Mouse (Mus musculus): Measurements from ENCODE around the gene Gtf2h3. TPM values are rescaled to one million over a fixed set of nuclear protein-coding genes. Genes with fewer than 3 reads are reported as not detected.
A peak's percentile ranks its signal among the peaks of the same experiment; 100 is the strongest.
"Not testable (repeated sequence)": the region's sequence is repeated elsewhere in the genome, so short reads cannot be mapped to it uniquely, and the experiment has no call there.

Gene Gtf2h3
- polyA plus RNA-seq, 1 experiment from 2014 or later: 36.3 TPM

- peaks cover 11% of the 10 kb centered on the region for H3K4me1 ChIP-seq (ENCODE audit: control insufficient read depth, insufficient read depth, low read depth, low read length)
- WGBS: 80% methylated on average over 15 of the region's 16 CpGs
- no peak for ATAC-seq
These were observed 39.8 kb upstream of the Gtf2h3 start for GRCm38 (mm10) chr5:124538813-124539792.

GRCm38 (mm10) chr5:124539905-124540304 lies 39.0 kb upstream of the Gtf2h3 start:
- H3K9me3 ChIP-seq (ENCODE audit: control insufficient read depth, low read length): no peaks in the 10 kb centered on the region
- peak overlapping the region; percentile 73; the same call in 1 of the 2 replicates for H3K27ac ChIP-seq (ENCODE audit: low read depth, low read length)
- WGBS: 74% methylated on average over 4 of the region's 4 CpGs
- peak overlapping the region; percentile 51 for H3K4me2 ChIP-seq (ENCODE audit: low read length)
- no peak for ATAC-seq
- H3K27me3 ChIP-seq (replicated peaks; ENCODE audit: control insufficient read depth, insufficient read depth, low read length): no peaks in the 10 kb centered on the region
- peak overlapping the region; percentile 61 for H3K4me3 ChIP-seq (ENCODE audit: low read length)
- H3K4me1 ChIP-seq (ENCODE audit: control insufficient read depth, insufficient read depth, low read depth, low read length): peaks cover 11% of the 10 kb centered on the region
- no peak overlapping the region for H3K9ac ChIP-seq (ENCODE audit: low read depth, low read length)
- H3K36me3 ChIP-seq (ENCODE audit: control insufficient read depth, insufficient read depth, low read length): peaks cover 11% of the 10 kb centered on the region; the same call in 1 of the 2 replicates

More at GRCm38 (mm10) chr5:124538813-124539792, 39.8 kb upstream of the Gtf2h3 start:
- Histone ChIP-seq H3K27me3 (replicated peaks; ENCODE audit: control insufficient read depth, insufficient read depth, low read length) (no peaks in the 10 kb centered on the region), H3K9ac (ENCODE audit: low read depth, low read length) (no peak overlapping the region), H3K4me3 (ENCODE audit: low read length) (no peak overlapping the region), H3K4me2 (ENCODE audit: low read length) (no peak overlapping the region), H3K27ac (ENCODE audit: low read depth, low read length) (no peak overlapping the region), H3K9me3 (ENCODE audit: control insufficient read depth, low read length) (no peaks in the 10 kb centered on the region), H3K36me3 (ENCODE audit: control insufficient read depth, insufficient read depth, low read length) (peaks cover 3% of the 10 kb centered on the region; the same call in 1 of the 2 replicates)

- peaks cover 11% of the 10 kb centered on the region; the same call in 1 of the 2 replicates for H3K36me3 ChIP-seq (ENCODE audit: control insufficient read depth, insufficient read depth, low read length)
- H3K27me3 ChIP-seq (replicated peaks; ENCODE audit: control insufficient read depth, insufficient read depth, low read length): no peaks in the 10 kb centered on the region
- H3K4me2 ChIP-seq (ENCODE audit: low read length): peak within 1 kb of the TSS; percentile 84
- under 1% methylated on average over 35 of the region's 35 CpGs for WGBS
- peak within 1 kb of the TSS; percentile 79 for H3K9ac ChIP-seq (ENCODE audit: low read depth, low read length)
- H3K4me1 ChIP-seq (ENCODE audit: control insufficient read depth, insufficient read depth, low read depth, low read length): peaks cover 11% of the 10 kb centered on the region
- H3K9me3 ChIP-seq (ENCODE audit: control insufficient read depth, low read length): no peaks in the 10 kb centered on the region
- peak; percentile 97 for ATAC-seq
- H3K4me3 ChIP-seq (ENCODE audit: low read length): peak within 1 kb of the TSS; percentile 61
- H3K27ac ChIP-seq (ENCODE audit: low read depth, low read length): peak within 1 kb of the TSS; percentile 75
These were observed 38.6 kb upstream of the Gtf2h3 start, which contains the start of gene Tmed2 for GRCm38 (mm10) chr5:124540383-124540786. Gene Tmed2 (plus strand): TSS chr5:124540695.

- Histone ChIP-seq H3K27ac (ENCODE audit: low read depth, low read length) (peak overlapping the region; percentile 75), H3K4me2 (ENCODE audit: low read length) (peak overlapping the region; percentile 84), H3K4me3 (ENCODE audit: low read length) (peak overlapping the region; percentile 61), H3K4me1 (ENCODE audit: control insufficient read depth, insufficient read depth, low read depth, low read length) (peaks cover 11% of the 10 kb centered on the region), H3K9me3 (ENCODE audit: control insufficient read depth, low read length) (no peaks in the 10 kb centered on the region), H3K36me3 (ENCODE audit: control insufficient read depth, insufficient read depth, low read length) (peaks cover 13% of the 10 kb centered on the region; the same call in 1 of the 2 replicates), H3K27me3 (replicated peaks; ENCODE audit: control insufficient read depth, insufficient read depth, low read length) (no peaks in the 10 kb centered on the region), H3K9ac (ENCODE audit: low read depth, low read length) (peak overlapping the region; percentile 79)
- WGBS: under 1% methylated on average over 63 of the region's 89 CpGs
- ATAC-seq: peak; percentile 69
These were observed 37.9 kb upstream of the Gtf2h3 start for GRCm38 (mm10) chr5:124540905-124541601.

DNA sequence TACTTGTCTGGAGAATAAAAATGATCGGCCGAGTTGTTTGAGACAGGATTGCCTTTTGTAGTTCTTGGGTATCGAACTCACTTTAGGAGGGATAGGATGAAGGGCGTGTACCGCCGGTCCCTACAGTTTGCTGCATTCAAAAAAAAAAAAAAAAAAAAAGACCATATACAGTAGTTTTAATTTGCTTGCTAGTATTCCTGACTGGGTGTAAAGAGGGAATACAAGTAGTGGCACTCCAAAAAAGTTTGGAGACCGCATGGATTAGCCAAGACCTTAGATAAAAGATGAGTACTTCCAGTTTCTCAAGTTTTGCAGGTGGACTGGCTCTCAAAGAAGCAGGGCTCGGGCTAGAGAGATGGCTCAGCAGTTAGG lies 37.4 kb upstream of the Gtf2h3 start:
- peak overlapping the region; percentile 61 for H3K4me3 ChIP-seq (ENCODE audit: low read length)
- 16% methylated on average over 8 of the region's 8 CpGs for WGBS
- no peak for ATAC-seq
- H3K9ac ChIP-seq (ENCODE audit: low read depth, low read length): peak overlapping the region; percentile 79
- no peak overlapping the region for H3K27ac ChIP-seq (ENCODE audit: low read depth, low read length)
- no peaks in the 10 kb centered on the region for H3K27me3 ChIP-seq (replicated peaks; ENCODE audit: control insufficient read depth, insufficient read depth, low read length)
- peak overlapping the region; percentile 84 for H3K4me2 ChIP-seq (ENCODE audit: low read length)
- H3K9me3 ChIP-seq (ENCODE audit: control insufficient read depth, low read length): no peaks in the 10 kb centered on the region
- peaks cover 16% of the 10 kb centered on the region; the same call in 1 of the 2 replicates for H3K36me3 ChIP-seq (ENCODE audit: control insufficient read depth, insufficient read depth, low read length)
- H3K4me1 ChIP-seq (ENCODE audit: control insufficient read depth, insufficient read depth, low read depth, low read length): peaks cover 11% of the 10 kb centered on the region

DNA sequence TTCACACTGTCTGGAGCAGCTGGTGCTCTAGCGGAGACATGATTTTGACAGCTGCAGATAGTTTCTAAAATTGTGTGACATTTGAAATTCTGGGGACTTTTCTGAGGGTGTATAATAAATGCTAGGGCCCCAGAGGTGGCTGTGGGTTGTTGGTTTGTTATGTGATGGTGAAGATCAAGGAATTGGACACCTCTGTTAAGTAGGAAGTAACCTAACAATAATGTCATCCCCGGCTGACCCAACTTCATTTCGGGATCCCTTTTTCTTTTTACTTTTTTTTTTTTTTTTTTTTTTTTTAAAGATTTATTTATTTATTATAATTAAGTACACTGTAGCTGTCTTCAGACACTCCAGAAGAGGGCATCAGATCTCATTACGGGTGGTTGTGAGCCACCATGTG lies 28.2 kb upstream of the Gtf2h3 start:
- H3K27me3 ChIP-seq (replicated peaks; ENCODE audit: control insufficient read depth, insufficient read depth, low read length); H3K9ac ChIP-seq (ENCODE audit: low read depth, low read length); H3K9me3 ChIP-seq (ENCODE audit: control insufficient read depth, low read length); H3K27ac ChIP-seq (ENCODE audit: low read depth, low read length); ATAC-seq; H3K4me3 ChIP-seq (ENCODE audit: low read length); H3K4me2 ChIP-seq (ENCODE audit: low read length): not testable (repeated sequence)
- 93% methylated on average over 4 of the region's 4 CpGs for WGBS
- Histone ChIP-seq H3K36me3 (ENCODE audit: control insufficient read depth, insufficient read depth, low read length) (peaks cover 16% of the 10 kb centered on the region; the same call in 1 of the 2 replicates), H3K4me1 (ENCODE audit: control insufficient read depth, insufficient read depth, low read depth, low read length) (peaks cover 13% of the 10 kb centered on the region)

DNA sequence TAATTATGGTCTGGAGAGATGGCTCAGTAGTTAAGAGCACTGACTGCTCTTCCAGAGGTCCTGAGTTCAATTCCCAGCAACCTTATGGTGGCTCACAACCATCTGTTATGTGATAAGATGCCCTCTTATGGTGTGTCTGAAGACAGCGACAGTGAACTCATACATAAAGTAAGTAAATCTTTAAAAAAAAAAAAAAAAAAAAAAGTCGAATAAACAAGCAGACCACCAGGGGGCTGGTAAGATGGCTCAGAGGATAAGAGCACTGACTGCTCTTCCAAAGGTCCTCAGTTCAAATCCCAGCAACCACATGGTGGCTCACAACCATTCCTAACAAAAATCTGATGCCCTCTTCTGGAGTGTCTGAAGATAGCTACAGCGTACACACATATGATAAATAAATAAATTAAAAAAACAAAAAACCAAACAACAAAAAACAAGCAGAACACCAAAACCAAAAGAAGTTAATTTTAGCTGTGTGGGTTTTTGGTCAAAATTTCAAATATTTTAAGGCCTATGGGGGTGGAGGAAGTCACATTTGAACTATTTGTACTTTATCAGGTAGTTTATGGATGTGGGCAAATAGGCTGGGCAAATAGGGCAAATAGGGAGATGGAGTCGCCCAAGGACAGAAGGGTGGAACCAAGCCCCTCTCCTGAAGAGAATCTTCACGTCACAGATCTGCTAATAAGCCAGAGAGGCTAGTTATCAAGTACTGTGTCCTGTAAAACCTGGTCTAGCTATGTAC lies 27.4 kb upstream of the Gtf2h3 start:
- H3K9ac ChIP-seq (ENCODE audit: low read depth, low read length); H3K27ac ChIP-seq (ENCODE audit: low read depth, low read length); ATAC-seq; H3K27me3 ChIP-seq (replicated peaks; ENCODE audit: control insufficient read depth, insufficient read depth, low read length); H3K9me3 ChIP-seq (ENCODE audit: control insufficient read depth, low read length): not testable (repeated sequence)
- H3K4me2 ChIP-seq (ENCODE audit: low read length): peak overlapping the region; percentile 80
- WGBS: 28% methylated on average over 5 of the region's 5 CpGs
- peak overlapping the region; percentile 97 for H3K4me3 ChIP-seq (ENCODE audit: low read length)
- H3K36me3 ChIP-seq (ENCODE audit: control insufficient read depth, insufficient read depth, low read length): peaks cover 15% of the 10 kb centered on the region
- H3K4me1 ChIP-seq (ENCODE audit: control insufficient read depth, insufficient read depth, low read depth, low read length): peaks cover 13% of the 10 kb centered on the region

DNA sequence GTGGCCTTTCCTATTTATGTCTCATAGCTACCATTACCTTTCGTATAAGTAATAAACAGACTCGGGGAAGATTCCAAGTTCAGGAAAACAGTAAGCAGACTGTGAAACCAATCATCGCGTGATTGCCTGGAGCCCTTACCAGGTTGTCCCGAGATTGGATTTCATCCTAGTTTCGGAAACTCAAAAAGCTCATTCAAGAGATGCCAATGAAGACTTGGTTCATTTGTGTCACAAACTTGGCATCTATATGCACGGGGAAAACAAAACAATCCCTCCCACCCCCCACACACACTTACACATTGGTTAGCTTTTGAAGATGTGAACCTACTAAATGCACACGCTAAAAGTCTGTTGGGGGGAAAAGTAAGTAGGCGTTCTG lies 26.9 kb upstream of the Gtf2h3 start:
- H3K4me3 ChIP-seq (ENCODE audit: low read length): peak overlapping the region; percentile 97
- no peaks in the 10 kb centered on the region for H3K27me3 ChIP-seq (replicated peaks; ENCODE audit: control insufficient read depth, insufficient read depth, low read length)
- peaks cover 17% of the 10 kb centered on the region for H3K36me3 ChIP-seq (ENCODE audit: control insufficient read depth, insufficient read depth, low read length)
- H3K9me3 ChIP-seq (ENCODE audit: control insufficient read depth, low read length): no peaks in the 10 kb centered on the region
- H3K4me1 ChIP-seq (ENCODE audit: control insufficient read depth, insufficient read depth, low read depth, low read length): peaks cover 13% of the 10 kb centered on the region
- H3K9ac ChIP-seq (ENCODE audit: low read depth, low read length): peak overlapping the region; percentile 93
- ATAC-seq: peak; percentile 25; the same call in 1 of the 2 replicates
- WGBS: 12% methylated on average over 9 of the region's 9 CpGs
- H3K4me2 ChIP-seq (ENCODE audit: low read length): peak overlapping the region; percentile 80
- peak overlapping the region; percentile 89 for H3K27ac ChIP-seq (ENCODE audit: low read depth, low read length)
